Mouse (Mus musculus) macrophage (primary cell): ENCODE results near the gene Large1. TPM values are rescaled to one million over a fixed set of nuclear protein-coding genes. Genes with fewer than 3 reads are reported as not detected.
"Not testable (repeated sequence)": the region's sequence is repeated elsewhere in the genome, so short reads cannot be mapped to it uniquely, and the experiment has no call there.

Experiments used
- H3K27ac ChIP-seq: fragments of 350-480 bp; formaldehyde crosslinking; 2 replicates; pipeline ENCODE4 v1.9.0; 2021
- H3K36me3 ChIP-seq: fragments of 350-480 bp; formaldehyde crosslinking; 2 replicates; pipeline ENCODE4 v1.9.0; 2021; ENCODE audit errors: inconsistent target
- H3K4me3 ChIP-seq: fragments of 350-480 bp; formaldehyde crosslinking; 2 replicates; pipeline ENCODE4 v1.9.0; 2021; ENCODE audit errors: inconsistent target
- H3K79me2 ChIP-seq: fragments of 350-480 bp; formaldehyde crosslinking; 2 replicates; pipeline ENCODE4 v1.9.0; 2021; ENCODE audit errors: inconsistent target
- WGBS: methylation state at CpG from one replicate; pipeline ENCODE4 v1.1.7; 2026; ENCODE audit warnings: inconsistent platforms; ENCODE audit not compliant: missing documents; 5-methylcytosine and 5-hydroxymethylcytosine counted together
- polyA plus RNA-seq: library from polyadenylated mRNA; stranded (reverse); fragments of 250-400 nt; gene quantifications from 3 replicates; pipeline ENCODE4 v1.2.4, GENCODE M21; 2018; ENCODE audit warnings: inconsistent platforms

Large1 gene
- polyA plus RNA-seq, 1 experiment from 2014 or later: 13.1 TPM

- no peak overlapping the region for H3K4me3 ChIP-seq
Observed at GRCm38 (mm10) chr8:73161994-73162393, 191.3 kb downstream of the Large1 start.

GRCm38 (mm10) chr8:73161564-73161963, 191.8 kb downstream of the Large1 start:
- no peaks in the 10 kb centered on the region for H3K36me3 ChIP-seq
- H3K79me2 ChIP-seq: no peaks in the 10 kb centered on the region
- WGBS: 0% methylated on average over 1 of the region's 1 CpGs
- no peak overlapping the region for H3K4me3 ChIP-seq
- H3K27ac ChIP-seq: no peak overlapping the region

More at GRCm38 (mm10) chr8:73161994-73162393, 191.3 kb downstream of the Large1 start:
- Histone ChIP-seq H3K36me3 (no peaks in the 10 kb centered on the region), H3K27ac (no peak overlapping the region), H3K79me2 (no peaks in the 10 kb centered on the region)
- WGBS: 56% methylated on average over 3 of the region's 3 CpGs

- Histone ChIP-seq H3K4me3 (no peak overlapping the region), H3K36me3 (no peaks in the 10 kb centered on the region), H3K79me2 (no peaks in the 10 kb centered on the region), H3K27ac (no peak overlapping the region)
- WGBS: 75% methylated on average over 2 of the region's 2 CpGs
Observed at GRCm38 (mm10) chr8:73160945-73161344, 192.4 kb downstream of the Large1 start.

- no peaks in the 10 kb centered on the region for H3K79me2 ChIP-seq
- H3K36me3 ChIP-seq: no peaks in the 10 kb centered on the region
- no peak overlapping the region for H3K27ac ChIP-seq
- 100% methylated on average over 3 of the region's 3 CpGs for WGBS
- no peak overlapping the region for H3K4me3 ChIP-seq
Observed at GRCm38 (mm10) chr8:73147236-73147635, 206.1 kb downstream of the Large1 start.

- H3K27ac ChIP-seq: no peak overlapping the region
- 13% methylated on average over 1 of the region's 1 CpGs for WGBS
Observed at GRCm38 (mm10) chr8:73142660-73143395, 210.5 kb downstream of the Large1 start.

GRCm38 (mm10) chr8:73135397-73135796, 217.9 kb downstream of the Large1 start:
- H3K4me3 ChIP-seq: no peak overlapping the region
- WGBS: 91% methylated on average over 6 of the region's 6 CpGs
- no peaks in the 10 kb centered on the region for H3K36me3 ChIP-seq
- no peaks in the 10 kb centered on the region for H3K79me2 ChIP-seq
- no peak overlapping the region for H3K27ac ChIP-seq

More at GRCm38 (mm10) chr8:73142660-73143395, 210.5 kb downstream of the Large1 start:
- Histone ChIP-seq H3K36me3 (no peaks in the 10 kb centered on the region), H3K79me2 (no peaks in the 10 kb centered on the region), H3K4me3 (no peak overlapping the region)

GRCm38 (mm10) chr8:73132080-73132479, 221.3 kb downstream of the Large1 start:
- Histone ChIP-seq H3K36me3 (no peaks in the 10 kb centered on the region), H3K27ac (no peak overlapping the region), H3K79me2 (no peaks in the 10 kb centered on the region), H3K4me3 (no peak overlapping the region)
- 100% methylated on average over 2 of the region's 2 CpGs for WGBS

GRCm38 (mm10) chr8:73123864-73124499, 229.4 kb downstream of the Large1 start:
- H3K36me3 ChIP-seq: no peaks in the 10 kb centered on the region

GRCm38 (mm10) chr8:73112332-73112895, 240.9 kb downstream of the Large1 start:
- H3K79me2 ChIP-seq: no peaks in the 10 kb centered on the region
- H3K36me3 ChIP-seq: no peaks in the 10 kb centered on the region
- no peak overlapping the region for H3K4me3 ChIP-seq
- WGBS: 86% methylated on average over 1 of the region's 1 CpGs
- H3K27ac ChIP-seq: no peak overlapping the region

More at GRCm38 (mm10) chr8:73123864-73124499, 229.4 kb downstream of the Large1 start:
- Histone ChIP-seq H3K79me2 (no peaks in the 10 kb centered on the region), H3K4me3 (no peak overlapping the region), H3K27ac (no peak overlapping the region)
- 82% methylated on average over 5 of the region's 5 CpGs for WGBS

GRCm38 (mm10) chr8:73104089-73104488, 249.3 kb downstream of the Large1 start:
- no peak overlapping the region for H3K27ac ChIP-seq
- H3K4me3 ChIP-seq: no peak overlapping the region
- H3K79me2 ChIP-seq: no peaks in the 10 kb centered on the region
- WGBS: 100% methylated on average over 1 of the region's 1 CpGs
- no peaks in the 10 kb centered on the region for H3K36me3 ChIP-seq

GRCm38 (mm10) chr8:73101069-73101468, 252.3 kb downstream of the Large1 start:
- 85% methylated on average over 4 of the region's 5 CpGs for WGBS
- Histone ChIP-seq H3K36me3 (no peaks in the 10 kb centered on the region), H3K4me3 (no peak overlapping the region), H3K27ac (no peak overlapping the region), H3K79me2 (no peaks in the 10 kb centered on the region)

- not testable (repeated sequence) for H3K36me3 ChIP-seq, H3K79me2 ChIP-seq, H3K27ac ChIP-seq, H3K4me3 ChIP-seq
- 80% methylated on average over 3 of the region's 3 CpGs for WGBS
Observed at GRCm38 (mm10) chr8:73100607-73101006, 252.7 kb downstream of the Large1 start.

- no peak overlapping the region for H3K27ac ChIP-seq
- H3K79me2 ChIP-seq: no peaks in the 10 kb centered on the region
- WGBS: 47% methylated on average over 3 of the region's 3 CpGs
- H3K4me3 ChIP-seq: no peak overlapping the region
- no peaks in the 10 kb centered on the region for H3K36me3 ChIP-seq
Observed at GRCm38 (mm10) chr8:73099542-73099941, 253.8 kb downstream of the Large1 start.

- H3K27ac ChIP-seq: no peak overlapping the region
- H3K79me2 ChIP-seq: no peaks in the 10 kb centered on the region
- WGBS: 97% methylated on average over 2 of the region's 2 CpGs
- no peak overlapping the region for H3K4me3 ChIP-seq
- H3K36me3 ChIP-seq: no peaks in the 10 kb centered on the region
Observed at GRCm38 (mm10) chr8:73096952-73097351, 256.4 kb downstream of the Large1 start.

- not testable (repeated sequence) for H3K27ac ChIP-seq, H3K36me3 ChIP-seq, H3K79me2 ChIP-seq, H3K4me3 ChIP-seq
- WGBS: no CpG with 5 or more reads among the region's 1 CpGs
Observed at GRCm38 (mm10) chr8:73077746-73078145, 275.6 kb downstream of the Large1 start.
